Mouse (Mus musculus) ES-Bruce4 (cell line): ENCODE results near the gene Rhbdf2.

Source experiments
- CTCF ChIP-seq: IDR thresholded peaks from one replicate; pipeline ENCODE4 v1.8.1; 2011; ENCODE audit warnings: low read depth, low read length
- EP300 ChIP-seq: IDR thresholded peaks from 2 replicates; pipeline ENCODE4 v1.6.1; 2011; ENCODE audit warnings: low read depth, low read length; ENCODE audit not compliant: insufficient read depth
- POLR2A ChIP-seq: IDR thresholded peaks from one replicate; pipeline ENCODE4 v1.8.1; 2011; ENCODE audit warnings: low read length; ENCODE audit not compliant: insufficient read depth

DNA sequence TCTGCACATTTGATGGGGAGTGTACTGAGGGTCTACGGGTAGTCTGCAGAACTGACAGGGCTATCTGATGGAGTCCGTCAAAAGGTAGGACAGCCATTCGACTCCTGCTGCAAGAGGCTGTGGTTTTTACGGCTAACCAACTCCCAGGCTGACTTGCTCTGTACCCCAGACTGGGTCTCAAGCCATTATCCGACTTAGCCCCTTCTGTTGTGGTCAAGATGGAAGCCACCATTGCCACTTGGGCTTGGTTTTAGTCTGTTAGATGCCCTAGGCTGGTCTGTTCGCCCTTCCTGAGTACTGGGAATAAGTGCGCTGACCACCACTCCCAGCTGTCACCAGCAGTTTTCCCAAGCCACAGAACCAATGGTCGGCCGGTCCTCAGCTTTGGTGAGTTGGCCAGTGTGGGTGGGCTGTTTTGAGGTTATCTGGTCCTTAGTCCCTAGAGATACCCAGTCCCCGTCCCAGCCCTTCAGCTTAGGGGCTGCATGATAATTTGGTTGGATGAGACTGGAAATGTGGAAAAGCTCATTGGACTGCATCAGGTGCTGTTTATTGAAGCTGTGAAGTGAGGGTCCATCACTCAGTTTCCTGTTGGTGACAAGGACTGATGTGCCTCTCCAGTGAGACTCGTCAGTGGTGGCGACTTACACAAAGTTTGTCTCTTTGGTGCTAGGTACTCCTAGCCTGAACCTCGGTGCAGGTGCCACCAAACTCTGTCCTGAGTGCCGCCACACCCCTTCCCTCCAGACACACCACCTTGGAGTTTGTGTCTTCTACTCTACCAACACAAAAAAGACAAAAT, 49.6 kb upstream of the Rhbdf2 start:
- no peak for TF ChIP-seq POLR2A
- TF ChIP-seq CTCF, result no peak
- TF ChIP-seq EP300, result no peak
